Mouse (Mus musculus) embryonic facial prominence, embryonic 14.5 days (tissue): ENCODE results near the gene Fpr2. TPM values are rescaled to one million over a fixed set of nuclear protein-coding genes. Genes with fewer than 3 reads are reported as not detected.
A peak's percentile ranks its signal among the peaks of the same experiment; 100 is the strongest.

Experiments used
- ATAC-seq: fragments of 200-750 bp; cut with Nextera tagmentation; 2 replicates; pipeline ENCODE4 v1.8.0; 2017; ENCODE audit warnings: low read depth, moderate number of reproducible peaks, moderate TSS enrichment
- DNase-seq: peaks from one replicate; pipeline ENCODE4 v3.0.0-alpha.2; 2015; ENCODE audit warnings: low spot score
- H3K27ac ChIP-seq: fragments of 300-500 bp; sonication (generic); replicated peaks from 2 replicates; pipeline ENCODE4 v1.5.1; 2014; ENCODE audit warnings: low read depth, mild to moderate bottlenecking, low read length, moderate library complexity
- H3K27me3 ChIP-seq: fragments of 300-500 bp; sonication (generic); replicated peaks from 2 replicates; pipeline ENCODE4 v1.6.1; 2014; ENCODE audit warnings: low read length; ENCODE audit not compliant: control insufficient read depth, insufficient read depth
- H3K36me3 ChIP-seq: fragments of 300-500 bp; sonication (generic); 2 replicates; pipeline ENCODE4 v1.6.1; 2014; ENCODE audit warnings: low read length, mixed read lengths; ENCODE audit not compliant: control insufficient read depth, insufficient read depth
- H3K4me1 ChIP-seq: fragments of 300-500 bp; sonication (generic); 2 replicates; pipeline ENCODE4 v1.6.1; 2014; ENCODE audit warnings: antibody characterized with exemption, low read length; ENCODE audit not compliant: control insufficient read depth, insufficient read depth
- H3K4me2 ChIP-seq: fragments of 300-500 bp; sonication (generic); 2 replicates; pipeline ENCODE4 v1.6.1; 2014; ENCODE audit warnings: low read depth, mild to moderate bottlenecking, low read length, moderate library complexity, mixed read lengths
- H3K4me3 ChIP-seq: fragments of 300-500 bp; sonication (generic); 2 replicates; pipeline ENCODE4 v1.5.1; 2014; ENCODE audit warnings: low read depth, mild to moderate bottlenecking, low read length
- H3K9ac ChIP-seq: fragments of 300-500 bp; sonication (generic); 2 replicates; pipeline ENCODE4 v1.6.1; 2014; ENCODE audit warnings: low read depth, mild to moderate bottlenecking, low read length, moderate library complexity, mixed read lengths
- H3K9me3 ChIP-seq: fragments of 300-500 bp; sonication (generic); 2 replicates; pipeline ENCODE4 v1.6.1; 2016; ENCODE audit warnings: low read length; ENCODE audit not compliant: control insufficient read depth
- WGBS: fragments of 180-500 bp; shearing (Covaris S2); extraction: QIAGEN DNeasy Blood & Tissue Kit; methylation state at CpG from one replicate; pipeline ENCODE4 v1.1.7; 2014; 5-methylcytosine and 5-hydroxymethylcytosine counted together
- polyA plus RNA-seq: library from polyadenylated mRNA; unstranded; fragments of >200 nt; fragmentation: Nextera tagmentation; extraction: Ambion mirVana; gene quantifications from 2 replicates; pipeline ENCODE4 v1.2.1, GENCODE M21; 2014

Gene Fpr2
- polyA plus RNA-seq, 1 experiment from 2014 or later: 1.1 TPM

GRCm38 (mm10) chr17:17849906-17850712 is 37.5 kb upstream of the Fpr2 start:
- H3K36me3 ChIP-seq: no peaks in the 10 kb centered on the region
- no peak overlapping the region for H3K4me2 ChIP-seq
- peak; percentile 28; the same call in 1 of the 2 replicates for ATAC-seq
- no peak overlapping the region for H3K27ac ChIP-seq
- no peak overlapping the region for H3K4me3 ChIP-seq
- peaks cover 6% of the 10 kb centered on the region for H3K4me1 ChIP-seq
- H3K9me3 ChIP-seq: no peaks in the 10 kb centered on the region
- H3K9ac ChIP-seq: no peak overlapping the region
- 26% methylated on average over 40 of the region's 55 CpGs for WGBS
- H3K27me3 ChIP-seq: 0 out of 2 replicates have a peak, but pooled peaks cover 4% of the 10 kb centered on the region
- DNase-seq: no peak

DNA sequence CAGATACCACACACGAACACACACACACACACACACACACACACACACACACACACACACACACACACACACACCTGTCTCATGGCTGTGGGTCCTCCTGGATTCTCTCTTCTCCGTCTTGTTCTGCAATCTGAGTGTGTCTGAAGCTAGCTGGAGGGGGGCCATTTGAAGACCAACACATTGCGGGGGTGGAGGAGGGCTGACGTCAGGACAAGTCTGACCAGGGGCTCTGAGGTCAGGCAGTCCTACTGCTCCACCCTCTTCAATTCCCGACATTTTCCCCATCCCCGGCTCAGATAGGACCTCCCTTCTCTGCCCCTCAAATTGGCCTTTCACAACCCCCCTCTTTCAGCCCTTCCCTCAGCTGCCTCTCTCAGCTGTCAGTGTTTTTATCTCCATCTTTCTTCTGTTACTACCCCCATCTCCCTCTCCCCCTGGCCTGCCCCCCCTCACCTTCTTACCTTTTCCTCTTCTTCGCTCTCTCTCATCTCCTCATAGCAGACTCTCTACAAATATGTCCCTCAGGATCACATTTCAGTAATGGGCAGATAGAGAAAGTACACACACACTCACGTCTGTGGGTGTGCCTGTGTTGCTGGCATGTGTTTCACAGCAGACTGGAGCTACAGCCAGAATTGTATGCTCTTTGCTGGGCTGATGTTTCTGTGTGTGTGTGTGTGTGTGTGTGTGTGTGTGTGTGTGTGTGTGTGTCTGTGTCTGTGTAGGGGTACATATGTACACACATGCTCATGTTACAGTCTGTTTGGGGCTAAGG is 32.4 kb upstream of the Fpr2 start, which contains the start of gene Has1:
Has1 (minus strand) TSS at position 142 of the 775 bp plus-strand sequence.
- ATAC-seq: peak; percentile 34; the same call in 1 of the 2 replicates
- WGBS: 27% methylated on average over 7 of the region's 8 CpGs

GRCm38 (mm10) chr17:17856612-17857011 is 31.0 kb upstream of the Fpr2 start:
- Histone ChIP-seq H3K4me3 (no peak overlapping the region), H3K27ac (no peak overlapping the region), H3K4me2 (no peak overlapping the region), H3K36me3 (0 out of 2 replicates have a peak, but pooled peaks cover 5% of the 10 kb centered on the region), H3K9ac (no peak overlapping the region), H3K27me3 (no peaks in the 10 kb centered on the region), H3K9me3 (no peaks in the 10 kb centered on the region), H3K4me1 (peaks cover 8% of the 10 kb centered on the region)
- ATAC-seq: no peak
- WGBS: 79% methylated on average over 1 of the region's 1 CpGs
- no peak for DNase-seq

More for the DNA sequence above, 32.4 kb upstream of the Fpr2 start, which contains the start of gene Has1:
- 0 out of 2 replicates have a peak, but pooled peaks cover 5% of the 10 kb centered on the region for H3K36me3 ChIP-seq
- no peak within 1 kb of the TSS for H3K9ac ChIP-seq
- H3K4me1 ChIP-seq: peaks cover 8% of the 10 kb centered on the region
- peak; percentile 30 for DNase-seq
- no peak within 1 kb of the TSS for H3K4me3 ChIP-seq
- H3K27ac ChIP-seq: 0 out of 2 replicates have a peak within 1 kb of the TSS, but pooled peaks have one; percentile 15
- H3K9me3 ChIP-seq: no peaks in the 10 kb centered on the region
- no peaks in the 10 kb centered on the region for H3K27me3 ChIP-seq
- 0 out of 2 replicates have a peak within 1 kb of the TSS, but pooled peaks have one; percentile 15 for H3K4me2 ChIP-seq

DNA sequence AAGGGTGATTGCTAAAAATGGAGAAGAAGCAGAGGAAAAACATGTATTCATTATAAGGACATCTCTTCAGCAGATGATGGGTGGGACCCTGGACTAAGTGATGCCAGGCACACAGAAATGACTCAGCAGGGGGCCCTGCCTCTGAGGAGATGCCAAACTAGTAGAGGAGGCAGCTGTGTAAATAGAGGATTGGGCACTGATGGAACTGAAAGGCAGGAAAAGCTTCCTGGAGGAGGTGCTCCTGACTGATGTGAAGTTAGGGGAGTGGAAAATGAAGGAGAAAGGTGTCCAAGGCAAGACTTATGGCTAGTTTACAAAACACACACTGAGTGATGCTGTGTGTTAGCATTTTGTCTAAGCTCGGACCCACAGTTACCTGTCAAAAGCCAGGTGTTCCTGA is 30.2 kb upstream of the Fpr2 start:
- Histone ChIP-seq H3K4me1 (peaks cover 8% of the 10 kb centered on the region), H3K4me2 (no peak overlapping the region), H3K36me3 (0 out of 2 replicates have a peak, but pooled peaks cover 5% of the 10 kb centered on the region), H3K9me3 (no peaks in the 10 kb centered on the region), H3K9ac (no peak overlapping the region), H3K27me3 (no peaks in the 10 kb centered on the region), H3K4me3 (no peak overlapping the region), H3K27ac (no peak overlapping the region)
- peak; percentile 29 for DNase-seq
- ATAC-seq: no peak
- WGBS: 75% methylated on average over 1 of the region's 1 CpGs

DNA sequence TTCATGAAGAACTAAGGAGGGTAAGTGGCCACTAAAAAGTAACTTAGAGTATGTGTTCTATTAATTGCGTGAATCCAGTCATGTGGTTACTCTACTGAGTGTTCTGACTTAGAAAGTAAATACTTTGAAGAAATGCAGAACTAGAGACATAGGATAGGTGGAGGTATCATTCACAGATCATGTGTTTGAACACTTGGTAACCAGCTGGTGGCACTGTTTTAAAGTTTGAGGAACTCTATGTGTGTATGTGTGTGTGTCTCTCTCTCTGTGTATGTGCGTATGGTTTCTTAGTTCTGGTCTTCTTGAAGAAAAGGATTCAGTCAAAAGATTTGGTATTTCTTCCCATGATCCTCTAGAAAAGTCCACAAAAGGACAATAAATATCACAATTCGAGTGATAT is 27.5 kb upstream of the Fpr2 start:
- no peak overlapping the region for H3K27ac ChIP-seq
- WGBS: 86% methylated on average over 3 of the region's 3 CpGs
- ATAC-seq: no peak
- H3K4me1 ChIP-seq: peaks cover 3% of the 10 kb centered on the region
- DNase-seq: no peak
- peaks cover 21% of the 10 kb centered on the region; the same call in 1 of the 2 replicates for H3K36me3 ChIP-seq
- no peak overlapping the region for H3K4me2 ChIP-seq
- H3K9ac ChIP-seq: no peak overlapping the region
- no peaks in the 10 kb centered on the region for H3K27me3 ChIP-seq
- H3K4me3 ChIP-seq: no peak overlapping the region
- no peaks in the 10 kb centered on the region for H3K9me3 ChIP-seq

DNA sequence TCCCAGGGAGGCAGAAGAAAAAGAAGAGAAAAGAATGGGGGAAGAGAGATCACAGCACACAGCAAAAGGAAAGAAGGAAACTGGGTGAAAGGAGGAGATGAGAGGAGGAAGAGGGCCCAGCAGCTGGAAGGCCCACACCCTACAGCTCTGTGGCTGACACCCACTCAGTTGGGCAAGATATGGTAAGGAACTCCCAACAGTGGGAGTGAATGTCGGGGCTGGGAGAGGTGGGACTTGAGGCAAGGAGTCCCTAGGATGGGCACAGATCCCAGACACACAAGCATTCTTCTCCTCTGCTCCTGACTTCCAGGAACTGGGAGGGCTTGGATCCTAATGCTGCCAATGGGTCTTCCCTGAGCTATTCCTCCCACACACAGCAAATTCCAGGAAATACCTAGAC is 25.3 kb upstream of the Fpr2 start:
- no peaks in the 10 kb centered on the region for H3K4me1 ChIP-seq
- H3K9me3 ChIP-seq: no peaks in the 10 kb centered on the region
- 33% methylated on average over 1 of the region's 1 CpGs for WGBS
- DNase-seq (no peak), ATAC-seq (no peak)
- H3K27ac ChIP-seq: no peak overlapping the region
- H3K36me3 ChIP-seq: peaks cover 28% of the 10 kb centered on the region
- H3K4me2 ChIP-seq: no peak overlapping the region
- no peak overlapping the region for H3K4me3 ChIP-seq
- no peak overlapping the region for H3K9ac ChIP-seq
- H3K27me3 ChIP-seq: no peaks in the 10 kb centered on the region

DNA sequence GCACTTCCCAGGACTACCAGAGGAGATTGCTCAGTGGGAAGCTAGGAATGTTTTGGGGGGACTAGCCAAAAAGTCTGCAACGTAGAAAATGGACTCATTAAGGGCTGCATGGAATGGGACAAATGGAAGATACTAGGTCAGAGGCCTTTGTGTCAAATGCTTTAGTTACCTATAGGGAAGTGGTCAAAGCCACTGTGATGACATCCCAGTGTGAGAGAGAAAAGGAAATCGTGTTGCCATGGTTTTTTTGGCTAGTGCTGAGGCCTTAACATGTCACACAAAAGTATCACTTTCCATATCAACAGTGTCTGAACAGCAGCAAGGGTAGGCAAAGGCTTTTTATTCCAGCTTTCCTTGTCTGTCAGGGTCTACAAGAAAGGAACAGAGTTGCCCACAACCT is 22.5 kb upstream of the Fpr2 start:
- H3K27ac ChIP-seq: no peak overlapping the region
- no peaks in the 10 kb centered on the region for H3K9me3 ChIP-seq
- H3K4me2 ChIP-seq: no peak overlapping the region
- no peak for DNase-seq
- WGBS: 63% methylated on average over 2 of the region's 2 CpGs
- no peak for ATAC-seq
- H3K27me3 ChIP-seq: no peaks in the 10 kb centered on the region
- peaks cover 25% of the 10 kb centered on the region for H3K36me3 ChIP-seq
- no peak overlapping the region for H3K4me3 ChIP-seq
- no peak overlapping the region for H3K9ac ChIP-seq
- H3K4me1 ChIP-seq: no peaks in the 10 kb centered on the region

- ATAC-seq (no peak), DNase-seq (no peak)
- WGBS: 85% methylated on average over 11 of the region's 11 CpGs
- Histone ChIP-seq H3K27ac (no peak overlapping the region), H3K4me2 (no peak overlapping the region), H3K9me3 (no peaks in the 10 kb centered on the region), H3K9ac (no peak overlapping the region), H3K27me3 (no peaks in the 10 kb centered on the region), H3K36me3 (peaks cover 25% of the 10 kb centered on the region), H3K4me3 (no peak overlapping the region), H3K4me1 (no peaks in the 10 kb centered on the region)
These were observed 20.7 kb upstream of the Fpr2 start for GRCm38 (mm10) chr17:17866801-17867469.
